Mouse (Mus musculus): Measurements from ENCODE around the gene 1700011L22Rik.

1700011L22Rik gene

GRCm38 (mm10) chr8:79164336-79164735 is 84.0 kb downstream of the 1700011L22Rik start:
- peak; percentile 5 to 32 for DNase-seq

- DNase-seq: peak; percentile 95
These were observed 85.6 kb downstream of the 1700011L22Rik start for GRCm38 (mm10) chr8:79162533-79163308.

DNA sequence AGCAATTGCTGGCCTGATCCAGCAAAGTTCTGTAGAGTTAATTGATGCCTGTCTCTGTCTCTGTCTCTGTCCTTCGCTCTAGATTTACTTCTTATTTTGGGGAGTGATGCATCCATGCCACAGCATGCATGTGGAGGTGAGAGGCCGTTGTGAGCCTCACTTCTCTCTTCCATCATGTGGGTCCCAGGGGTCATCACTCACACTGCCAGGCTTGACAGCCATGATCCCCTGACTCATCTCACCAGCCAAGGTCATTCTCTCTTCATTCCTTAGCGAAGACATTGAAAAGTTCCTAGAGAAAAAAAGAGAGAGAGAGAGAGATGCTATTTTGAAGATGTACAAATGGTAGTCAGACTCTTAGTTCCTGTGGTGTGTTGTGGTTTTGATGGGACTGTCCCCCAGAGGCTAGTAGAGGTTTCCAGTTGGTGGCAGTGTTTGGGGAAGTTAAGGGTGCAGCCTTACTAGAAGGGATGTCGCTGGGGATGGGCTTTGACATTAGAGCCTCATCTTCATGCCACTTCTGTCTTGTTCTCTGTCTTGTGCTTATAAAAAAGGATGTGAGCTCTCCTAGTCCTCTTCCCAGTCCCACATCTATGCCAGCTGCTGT is 87.1 kb downstream of the 1700011L22Rik start:
- peak in 1 of 2 experiments; percentile 3 for DNase-seq
